Mouse (Mus musculus) cerebellum, adult (tissue): ENCODE results near the gene Inpp4b.

Experiments
- ATAC-seq: cut with Nextera tagmentation; 2 replicates; pipeline ENCODE4 v1.9.2; 2017; ENCODE audit warnings: mild to moderate bottlenecking, moderate library complexity, mixed read lengths; ENCODE audit not compliant: insufficient number of reproducible peaks, low FRiP score, low TSS enrichment

Inpp4b gene

GRCm38 (mm10) chr8:81815551-81815950 lies 473.2 kb downstream of the Inpp4b start:
- no peak for ATAC-seq

GRCm38 (mm10) chr8:81823121-81823520 lies 480.8 kb downstream of the Inpp4b start:
- no peak for ATAC-seq

- no peak for ATAC-seq
Observed at GRCm38 (mm10) chr8:81824975-81825374, 482.6 kb downstream of the Inpp4b start.

- no peak for ATAC-seq
Observed at GRCm38 (mm10) chr8:81826406-81826805, 484.1 kb downstream of the Inpp4b start.

- 0 out of 2 replicates have a peak, but pooled peaks have one; percentile 8 for ATAC-seq
Observed at GRCm38 (mm10) chr8:81827306-81827913, 485.1 kb downstream of the Inpp4b start.

- ATAC-seq: peak; percentile 92
Observed at GRCm38 (mm10) chr8:81831430-81831829, 489.1 kb downstream of the Inpp4b start.

GRCm38 (mm10) chr8:81833852-81834251 lies 491.5 kb downstream of the Inpp4b start:
- ATAC-seq: no peak

- ATAC-seq: peak; percentile 43; the same call in 1 of the 2 replicates
Observed at GRCm38 (mm10) chr8:81840512-81840911, 498.2 kb downstream of the Inpp4b start.

GRCm38 (mm10) chr8:81844104-81844982 lies 502.0 kb downstream of the Inpp4b start:
- ATAC-seq: no peak

- no peak for ATAC-seq
Observed at GRCm38 (mm10) chr8:81847929-81848328, 505.6 kb downstream of the Inpp4b start.

GRCm38 (mm10) chr8:81849976-81850375 lies 507.6 kb downstream of the Inpp4b start:
- ATAC-seq: peak; percentile 45

GRCm38 (mm10) chr8:81853184-81853583 lies 510.8 kb downstream of the Inpp4b start:
- ATAC-seq: peak; percentile 92

- no peak for ATAC-seq
Observed at GRCm38 (mm10) chr8:81854543-81854942, 512.2 kb downstream of the Inpp4b start.

- ATAC-seq: no peak
Observed at GRCm38 (mm10) chr8:81855009-81855408, 512.7 kb downstream of the Inpp4b start.

- ATAC-seq: no peak
Observed at GRCm38 (mm10) chr8:81856120-81856519, 513.8 kb downstream of the Inpp4b start.

- no peak for ATAC-seq
Observed at GRCm38 (mm10) chr8:81856608-81857007, 514.3 kb downstream of the Inpp4b start.

- no peak for ATAC-seq
Observed at GRCm38 (mm10) chr8:81858393-81858792, 516.0 kb downstream of the Inpp4b start.

GRCm38 (mm10) chr8:81859805-81860204 lies 517.4 kb downstream of the Inpp4b start:
- no peak for ATAC-seq

GRCm38 (mm10) chr8:81861311-81861710 lies 519.0 kb downstream of the Inpp4b start:
- ATAC-seq: no peak

GRCm38 (mm10) chr8:81862738-81863137 lies 520.4 kb downstream of the Inpp4b start:
- no peak for ATAC-seq

GRCm38 (mm10) chr8:81864318-81864717 lies 522.0 kb downstream of the Inpp4b start:
- ATAC-seq: no peak

GRCm38 (mm10) chr8:81865664-81866063 lies 523.3 kb downstream of the Inpp4b start:
- no peak for ATAC-seq
